Mouse (Mus musculus): ENCODE results near the gene Spock1.

Spock1 gene

DNA sequence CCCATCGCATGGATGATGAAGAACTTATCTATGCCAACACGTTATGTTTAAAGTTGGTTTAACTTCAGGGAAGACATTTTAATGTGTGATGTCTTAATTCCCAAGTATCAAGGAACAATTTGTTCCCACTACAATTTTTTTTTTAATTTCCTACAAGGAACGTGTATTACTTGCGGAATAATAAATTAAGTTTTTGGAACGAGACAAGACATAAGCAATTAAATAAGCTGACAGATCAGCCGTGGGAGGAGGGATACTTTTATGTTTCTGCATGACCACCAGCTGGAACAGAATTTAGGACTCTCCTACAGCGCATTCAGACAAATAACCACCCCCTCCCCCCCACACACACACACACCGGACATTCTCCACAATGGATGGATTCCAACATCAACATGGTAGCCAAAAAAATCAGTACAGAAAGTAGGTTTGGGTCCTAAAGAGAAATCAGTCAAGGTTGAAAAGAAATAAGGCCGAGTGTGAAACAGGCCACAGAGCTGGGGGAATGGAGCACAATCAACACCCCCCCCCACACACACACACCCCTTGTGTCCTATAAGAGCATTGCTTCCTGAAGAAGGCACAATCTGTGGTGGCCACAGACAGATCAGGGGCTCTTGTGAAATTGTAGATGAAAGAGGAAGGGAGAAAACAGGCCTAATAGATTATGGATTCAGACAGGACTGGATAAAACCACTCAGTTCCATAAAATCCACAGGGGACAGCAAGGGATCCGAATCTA lies 111.0 kb downstream of the Spock1 start:
- DNase-seq: no peak

DNA sequence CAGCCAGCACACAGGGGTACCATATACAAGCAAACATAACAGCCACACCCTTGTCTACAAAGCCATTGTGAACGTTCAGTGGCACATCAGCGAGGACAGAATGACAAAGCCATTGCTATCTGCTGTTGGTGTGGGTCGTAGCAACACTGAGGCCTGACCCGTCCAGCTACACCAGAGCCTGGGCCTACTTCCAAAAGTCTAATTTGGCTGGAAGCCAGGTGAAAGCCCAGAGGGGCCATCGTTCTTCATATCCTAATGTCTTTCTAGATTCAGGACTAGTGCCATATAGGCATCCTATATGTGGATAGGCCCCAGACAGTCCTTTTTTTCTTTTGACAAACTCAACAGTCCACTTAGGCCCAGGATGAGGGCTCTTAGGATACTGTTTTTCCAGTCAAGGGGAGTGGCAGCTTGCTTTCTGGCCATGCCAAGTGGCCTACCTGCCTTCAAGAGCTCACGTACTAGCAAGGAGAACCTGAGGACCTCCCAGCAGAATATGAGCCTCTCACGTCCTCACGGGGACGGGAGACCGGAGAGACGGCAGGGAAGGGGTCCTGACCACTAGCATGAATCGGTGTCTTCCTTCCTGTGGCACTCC lies 114.4 kb downstream of the Spock1 start:
- no peak for DNase-seq

DNA sequence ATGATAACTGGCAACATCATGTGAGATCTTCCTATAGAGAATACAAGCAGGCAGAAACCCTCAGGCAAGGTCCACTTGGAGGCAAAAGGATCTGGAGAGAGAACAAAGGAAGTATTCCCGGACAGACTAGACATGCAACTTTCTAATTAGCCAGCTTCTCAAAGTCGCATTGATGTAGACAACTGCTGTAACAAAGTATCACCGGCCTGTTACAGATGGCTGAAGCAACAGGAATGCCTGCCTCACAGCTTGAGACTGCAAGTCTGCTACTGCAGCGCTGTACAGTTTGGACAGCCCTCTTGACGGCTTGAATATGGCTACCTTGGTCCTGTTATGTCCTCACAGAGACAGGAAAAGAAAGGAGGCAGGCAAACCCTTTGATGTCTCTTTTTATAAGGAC lies 118.3 kb downstream of the Spock1 start:
- peak; percentile 61 for DNase-seq

DNA sequence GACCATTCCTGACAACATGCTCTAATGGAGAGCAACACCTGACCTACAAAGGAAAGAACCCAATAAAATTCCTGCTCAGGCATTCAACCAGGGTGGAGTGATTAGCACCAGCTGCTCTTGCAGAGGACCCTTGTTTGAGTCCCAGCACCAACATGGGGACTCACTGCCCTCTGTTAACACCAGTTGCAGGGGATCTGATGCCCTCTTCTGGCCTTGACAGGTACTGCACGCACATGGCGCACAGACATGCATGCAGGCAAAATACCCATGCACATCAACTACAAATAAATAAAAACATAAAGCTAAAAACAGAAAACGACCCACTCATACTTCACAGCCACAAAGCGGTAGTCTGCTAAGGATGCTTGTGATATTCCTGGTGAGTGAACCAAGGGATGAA lies 119.8 kb downstream of the Spock1 start:
- no peak for DNase-seq

DNA sequence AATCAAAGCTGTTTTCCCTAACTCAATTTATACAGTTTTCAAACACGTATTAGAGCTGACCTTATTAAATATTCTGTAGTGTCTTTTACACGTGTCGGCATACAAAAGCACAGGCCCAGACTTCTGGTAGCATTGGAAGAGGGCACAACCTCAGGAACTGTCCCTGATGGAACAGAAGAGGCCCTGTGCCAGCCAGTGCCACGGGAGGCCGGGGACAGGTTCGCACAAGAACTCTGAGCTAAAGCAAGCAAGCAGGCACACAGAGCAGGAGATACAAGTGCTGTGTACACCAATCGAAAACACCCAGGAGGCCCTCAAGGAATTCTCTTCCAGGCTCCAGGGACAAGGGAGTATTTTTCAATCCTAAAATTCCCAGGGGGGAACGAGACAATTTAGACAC lies 121.9 kb downstream of the Spock1 start:
- peak; percentile 65 for DNase-seq

DNA sequence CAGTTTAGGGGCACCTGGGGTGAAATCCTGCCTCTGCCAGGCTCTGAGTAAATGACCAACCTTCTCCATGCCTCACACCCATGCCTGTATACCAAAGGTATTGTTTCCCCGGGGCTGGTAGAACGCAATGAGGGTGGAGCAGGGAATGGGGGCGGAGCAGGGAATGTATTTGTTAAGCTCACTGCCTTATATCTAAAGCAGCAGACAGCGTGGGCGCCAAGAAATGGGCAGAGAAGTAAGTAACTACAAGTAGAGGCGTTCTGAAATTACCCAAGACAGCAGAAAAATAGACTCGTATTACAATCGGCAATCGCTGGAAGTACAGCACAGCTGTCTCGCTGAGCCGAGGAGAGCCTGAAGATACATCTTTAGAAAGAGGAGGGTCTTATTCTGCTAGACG lies 125.2 kb downstream of the Spock1 start:
- DNase-seq: no peak

DNA sequence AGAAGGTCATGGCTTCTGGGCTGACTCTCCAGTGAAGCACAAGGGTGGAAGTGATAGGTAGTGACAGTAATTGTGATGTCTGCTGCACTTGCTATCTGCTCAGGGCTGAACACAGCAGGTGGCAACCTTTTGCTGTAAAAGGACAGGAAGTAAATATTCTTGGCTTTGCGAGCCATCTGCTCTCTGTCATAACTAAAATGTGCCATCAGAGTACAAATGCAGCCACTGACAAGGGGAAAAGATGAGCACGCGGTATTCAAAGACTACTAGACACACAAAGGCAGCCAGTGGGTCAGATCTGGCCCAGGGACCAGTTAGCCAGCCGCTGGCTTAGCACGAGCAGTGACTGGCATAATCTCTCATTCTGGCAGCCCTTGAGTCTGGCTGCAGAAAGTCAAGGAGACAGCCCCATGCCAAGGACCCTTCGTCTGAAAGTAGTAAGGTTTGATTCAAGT lies 126.0 kb downstream of the Spock1 start:
- DNase-seq: peak; percentile 77

DNA sequence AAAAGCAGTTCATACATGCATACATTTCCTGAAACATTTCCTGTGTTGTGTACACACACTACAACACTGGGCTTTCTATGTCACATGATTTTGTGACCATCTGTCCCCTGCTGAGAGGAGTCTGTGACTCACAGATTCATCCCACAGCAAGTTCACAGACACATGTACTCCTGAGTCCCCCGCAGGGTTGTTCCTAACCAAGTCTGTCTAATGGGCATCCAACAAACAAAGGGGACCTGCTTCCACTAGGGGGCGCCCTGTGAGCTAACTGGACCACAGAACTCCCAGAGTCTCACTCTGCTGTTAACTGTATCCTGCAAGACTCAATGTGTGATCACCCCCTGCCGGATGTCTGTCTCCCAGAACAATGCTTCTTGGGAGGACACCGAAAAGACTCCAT lies 129.0 kb downstream of the Spock1 start:
- peak; percentile 52 for DNase-seq

DNA sequence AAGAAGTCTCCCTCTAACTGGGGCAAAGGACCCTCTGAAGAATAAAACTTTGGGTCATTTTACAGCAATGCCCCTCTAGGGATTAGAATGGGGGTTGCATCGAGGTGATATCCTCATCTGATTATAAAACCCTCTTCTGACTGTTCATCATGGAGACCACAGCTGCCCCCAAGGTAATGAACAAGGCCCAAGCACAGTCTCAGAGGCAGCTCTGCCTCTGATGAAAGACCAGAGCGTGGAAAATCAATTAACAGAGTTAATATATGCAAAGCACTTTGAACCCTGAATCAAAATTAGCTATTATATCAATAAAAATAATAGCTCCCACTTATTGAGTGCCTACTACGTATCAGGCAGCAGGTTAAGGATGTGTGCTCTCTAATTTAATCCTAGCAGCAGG lies 129.6 kb downstream of the Spock1 start:
- no peak for DNase-seq

DNA sequence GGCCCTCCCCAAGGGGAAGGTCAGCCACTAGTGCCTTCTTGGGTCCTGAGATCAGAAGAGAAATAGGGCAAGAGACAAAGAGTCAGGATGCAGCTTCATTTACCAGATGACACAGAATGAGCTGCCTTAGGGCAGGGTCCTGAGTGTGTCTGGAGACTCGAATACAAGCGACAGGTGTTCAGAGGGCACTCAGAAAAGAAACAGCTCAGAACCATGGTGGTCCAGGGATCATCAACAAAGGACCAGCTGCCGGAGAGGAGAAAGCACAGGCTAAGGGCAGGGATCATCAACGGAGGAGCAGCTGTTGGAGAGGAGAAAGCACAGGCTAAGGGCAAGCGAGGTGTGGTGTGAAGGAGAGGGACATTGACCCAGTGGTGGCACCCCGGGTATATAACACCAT lies 136.1 kb downstream of the Spock1 start:
- no peak for DNase-seq

DNA sequence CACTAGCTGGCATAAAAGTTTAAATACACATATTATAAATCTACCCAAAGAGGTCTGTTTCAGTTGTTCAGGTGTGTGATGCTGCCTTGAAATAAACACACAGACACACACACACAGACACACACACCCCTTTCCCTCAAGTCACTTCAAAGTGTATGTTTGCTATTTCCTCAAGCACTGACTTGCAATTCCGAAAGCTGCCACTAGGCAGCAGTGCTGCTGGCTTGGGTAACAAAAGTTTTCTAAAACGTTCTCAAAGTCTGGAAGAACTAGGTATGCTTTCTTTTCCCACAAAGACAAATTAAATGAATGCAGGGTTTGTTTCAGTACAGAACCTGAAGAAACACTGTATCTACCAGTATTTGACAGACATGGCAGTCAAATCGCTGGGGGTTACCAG lies 141.4 kb downstream of the Spock1 start:
- no peak for DNase-seq

DNA sequence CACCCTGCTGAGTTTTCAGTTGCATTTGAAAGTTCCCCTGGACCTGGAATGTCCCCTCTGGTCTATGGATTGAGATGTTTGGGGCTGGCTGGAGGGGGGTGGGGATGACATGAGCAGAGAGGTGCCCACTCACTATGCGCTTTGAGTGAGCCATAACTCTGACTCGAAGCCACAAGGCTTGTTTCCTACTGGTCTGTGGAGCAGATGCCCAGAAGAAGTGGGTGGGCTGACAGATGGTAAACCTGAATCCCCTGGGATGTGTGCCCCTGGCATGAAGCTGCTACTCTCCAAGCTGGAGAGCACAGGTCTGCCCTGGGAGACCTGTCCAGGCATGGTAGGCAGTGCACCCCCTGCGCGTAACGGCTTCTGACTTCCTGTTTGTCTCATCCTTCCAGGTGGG lies 147.0 kb downstream of the Spock1 start:
- DNase-seq: no peak

DNA sequence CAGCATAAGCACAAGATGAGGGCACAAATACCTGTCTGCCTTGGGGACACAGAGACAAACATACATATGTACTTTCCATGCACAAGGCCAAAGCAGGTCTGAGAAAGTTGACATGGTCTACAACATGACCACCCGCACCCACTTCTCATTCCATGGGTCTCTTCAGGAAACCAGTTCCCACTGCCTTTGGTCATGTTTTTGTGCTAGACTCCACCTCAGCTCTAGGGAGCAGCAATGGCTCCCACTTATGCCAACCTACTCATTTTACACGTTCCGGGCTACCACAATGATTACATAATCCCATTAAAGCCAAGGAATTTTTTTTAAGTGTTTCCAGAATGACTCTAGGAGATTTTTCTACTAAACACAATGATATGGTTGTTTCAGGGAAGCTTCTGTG lies 147.5 kb downstream of the Spock1 start:
- no peak for DNase-seq

DNA sequence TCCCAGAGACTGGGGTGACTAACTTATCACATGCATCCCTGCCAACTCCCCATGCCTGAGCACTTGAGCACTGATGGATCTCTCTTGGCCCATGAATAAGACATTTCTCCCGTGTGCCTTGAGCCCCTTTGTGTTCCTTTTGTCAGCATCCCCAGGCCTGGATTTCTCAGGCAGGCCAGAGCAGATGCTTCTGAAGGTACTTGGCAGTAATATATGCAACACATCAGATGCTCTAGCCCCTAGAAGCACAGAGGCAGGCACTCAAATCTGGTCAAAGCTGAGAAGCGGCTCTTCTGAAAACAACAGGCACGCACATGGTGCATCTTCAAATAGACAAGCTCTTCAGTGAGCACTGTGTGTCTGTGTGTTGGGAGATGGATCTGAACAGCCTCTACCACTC lies 151.8 kb downstream of the Spock1 start:
- DNase-seq: no peak

DNA sequence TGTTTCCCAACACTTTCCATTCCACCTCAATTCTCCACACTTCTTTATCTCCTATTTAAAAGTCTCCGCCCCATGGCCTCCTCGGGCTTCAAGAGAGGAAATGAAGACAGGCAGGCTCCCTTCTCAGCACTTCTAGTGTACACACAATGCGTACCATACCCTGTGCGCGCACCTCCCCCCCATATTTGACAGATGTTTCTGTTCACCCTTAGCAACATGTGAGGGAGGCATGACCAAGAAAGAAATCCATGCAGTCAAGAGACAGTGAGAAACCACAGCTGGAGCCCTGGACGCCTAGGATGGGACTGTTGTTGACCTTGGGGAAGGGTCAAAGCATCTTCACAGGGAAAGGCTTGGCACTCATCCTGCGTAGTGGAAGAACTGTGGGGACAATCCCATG lies 157.3 kb downstream of the Spock1 start:
- DNase-seq: no peak

DNA sequence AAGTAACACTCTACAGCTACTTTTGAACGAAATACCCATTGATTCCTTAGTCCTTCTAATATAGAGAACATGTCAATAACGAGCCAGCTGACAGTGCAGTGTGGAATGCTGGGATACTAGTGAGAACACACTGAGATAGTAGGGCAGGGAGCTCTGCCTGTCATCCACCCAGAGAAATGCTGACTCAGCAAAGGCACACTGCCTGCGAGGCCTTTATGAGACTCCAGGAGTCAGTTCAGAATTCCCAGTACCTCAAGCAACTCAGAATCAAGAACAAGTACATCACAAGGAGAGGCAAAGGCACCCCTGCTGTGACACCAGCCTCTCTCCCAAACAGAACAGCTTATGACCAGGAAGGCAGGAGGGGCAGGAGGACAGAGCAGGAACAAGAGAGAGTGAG lies 163.5 kb downstream of the Spock1 start:
- DNase-seq: no peak

DNA sequence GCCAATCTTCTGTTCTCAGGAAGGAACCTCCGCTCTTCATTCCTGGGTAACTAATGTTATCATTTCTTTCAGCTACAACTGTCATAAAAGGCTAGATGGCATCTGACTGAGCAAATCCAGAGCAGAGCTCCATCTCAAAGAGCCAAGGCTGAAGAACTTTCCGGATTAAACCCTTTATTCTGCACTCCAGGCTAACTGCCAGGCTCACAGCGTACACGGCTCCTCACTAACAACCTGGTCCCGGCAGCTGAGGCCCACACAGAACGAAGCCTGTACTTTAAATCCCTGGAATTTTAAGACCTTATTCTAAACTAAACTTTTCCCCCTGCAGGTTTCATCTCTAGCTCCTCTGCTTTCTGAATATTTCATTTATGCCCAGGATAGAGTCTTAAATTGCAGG lies 166.9 kb downstream of the Spock1 start:
- DNase-seq: no peak

DNA sequence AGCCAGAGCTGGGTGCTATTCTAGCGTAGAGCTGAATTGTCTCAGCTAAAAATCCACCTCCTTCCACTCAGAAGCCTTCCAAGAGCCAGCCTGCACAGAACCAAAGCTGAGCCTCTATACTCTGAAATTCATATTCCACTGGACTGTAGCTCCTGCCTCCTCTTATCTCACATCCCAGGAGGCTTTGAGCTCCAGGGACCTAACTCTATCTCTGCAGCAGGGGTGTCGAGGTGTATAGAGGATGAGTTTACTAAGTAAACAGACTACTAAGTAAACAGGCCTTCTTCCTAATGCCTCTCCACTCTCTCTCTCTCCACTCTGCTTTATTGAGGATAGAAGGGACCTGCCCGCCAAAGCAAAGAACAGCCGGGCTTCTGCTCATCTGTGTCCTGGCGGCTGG lies 167.7 kb downstream of the Spock1 start:
- no peak for DNase-seq

DNA sequence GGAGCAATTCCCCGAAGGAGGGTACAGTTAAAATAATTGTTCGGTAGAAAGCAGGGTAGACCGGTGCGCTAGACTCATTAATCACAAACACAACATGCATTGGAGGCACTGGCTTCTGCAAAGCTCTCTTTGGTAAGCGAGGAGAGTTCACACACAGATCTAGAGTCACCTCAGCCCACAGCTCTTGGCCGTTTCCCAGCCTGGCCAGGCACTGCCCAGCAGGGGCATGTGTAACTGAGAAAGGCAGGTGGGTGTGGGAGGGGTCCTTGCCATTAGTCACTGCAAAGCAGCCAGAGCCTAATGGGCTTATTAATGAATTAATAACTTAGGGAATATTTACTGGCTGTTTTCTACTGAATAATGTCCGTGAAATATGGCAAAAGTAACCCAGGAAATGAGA lies 172.1 kb downstream of the Spock1 start:
- no peak for DNase-seq

DNA sequence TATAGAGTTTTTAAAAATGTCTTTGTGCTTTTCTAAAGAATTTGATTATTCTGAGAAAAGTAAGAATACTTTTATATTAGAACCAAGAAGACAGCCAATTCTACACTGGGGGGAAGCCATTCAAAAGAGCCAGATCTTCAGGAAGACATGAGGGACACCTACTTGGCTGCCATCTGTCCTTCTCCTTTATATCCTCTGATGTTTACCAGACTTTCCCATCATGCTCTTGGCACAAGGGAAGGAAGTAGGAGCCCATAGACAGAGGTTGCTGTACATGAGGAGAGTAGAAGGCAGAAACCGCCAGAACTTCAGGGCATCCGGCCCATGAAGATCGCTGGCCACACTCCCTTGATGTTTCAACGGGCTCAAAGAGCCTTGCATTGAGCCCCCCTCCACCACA lies 173.6 kb downstream of the Spock1 start:
- no peak for DNase-seq

DNA sequence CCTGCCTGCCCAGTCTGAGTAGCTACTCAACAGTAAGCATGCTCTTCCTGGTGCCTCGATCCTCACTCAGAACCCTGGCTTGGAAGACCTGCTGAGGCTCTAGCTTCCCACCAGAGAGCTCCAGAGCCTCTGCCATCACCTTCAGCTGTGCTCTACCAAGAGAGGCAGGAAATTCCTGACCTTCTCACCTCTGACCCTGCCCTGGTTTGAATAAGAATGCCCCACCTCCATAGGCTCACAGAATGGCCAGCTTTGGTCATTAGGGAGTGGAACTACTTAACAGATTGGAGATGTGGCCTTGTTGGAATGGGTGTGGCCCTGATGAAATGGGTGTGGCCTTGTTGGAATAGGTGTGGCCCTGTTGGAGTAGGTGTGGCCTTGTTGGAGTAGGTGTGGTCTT lies 174.6 kb downstream of the Spock1 start:
- DNase-seq: no peak

DNA sequence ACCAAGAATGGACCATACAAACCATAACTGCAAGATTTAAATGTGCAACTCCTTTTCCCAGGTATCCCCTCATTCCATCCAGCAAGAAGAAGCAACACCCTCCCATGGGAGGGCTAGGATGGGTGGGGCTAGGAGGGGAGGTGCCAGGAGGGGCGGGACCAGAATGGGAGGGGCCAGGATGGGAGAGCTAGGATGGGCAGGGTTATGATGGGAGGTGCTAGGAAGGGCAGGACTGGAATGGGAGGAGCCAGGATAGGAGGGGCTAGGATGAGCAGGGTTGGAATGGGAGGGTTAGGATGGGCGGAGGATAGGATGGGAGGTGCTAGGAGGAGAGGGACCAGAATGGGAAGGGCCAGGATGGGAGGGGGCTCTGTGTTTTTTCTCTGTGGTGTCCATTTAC lies 175.9 kb downstream of the Spock1 start:
- no peak for DNase-seq

DNA sequence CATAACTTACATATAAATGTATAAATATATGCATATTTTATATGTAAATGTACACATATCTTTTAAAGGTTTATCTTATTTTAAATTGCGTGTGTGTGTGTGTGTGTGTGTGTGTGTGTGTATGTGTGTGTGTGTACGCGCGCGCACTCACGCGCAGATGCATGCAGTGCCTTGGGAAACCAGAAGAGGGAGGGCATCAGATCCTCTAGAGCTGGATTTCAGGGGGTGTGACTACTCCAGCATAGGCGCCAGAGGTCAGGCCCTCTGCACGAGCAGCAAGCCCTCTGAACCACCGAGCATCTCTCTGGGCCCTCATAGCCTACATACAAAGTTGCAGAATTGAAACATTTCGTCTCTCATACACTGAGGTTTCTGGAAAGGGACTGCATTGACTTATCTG lies 180.4 kb downstream of the Spock1 start:
- no peak for DNase-seq

DNA sequence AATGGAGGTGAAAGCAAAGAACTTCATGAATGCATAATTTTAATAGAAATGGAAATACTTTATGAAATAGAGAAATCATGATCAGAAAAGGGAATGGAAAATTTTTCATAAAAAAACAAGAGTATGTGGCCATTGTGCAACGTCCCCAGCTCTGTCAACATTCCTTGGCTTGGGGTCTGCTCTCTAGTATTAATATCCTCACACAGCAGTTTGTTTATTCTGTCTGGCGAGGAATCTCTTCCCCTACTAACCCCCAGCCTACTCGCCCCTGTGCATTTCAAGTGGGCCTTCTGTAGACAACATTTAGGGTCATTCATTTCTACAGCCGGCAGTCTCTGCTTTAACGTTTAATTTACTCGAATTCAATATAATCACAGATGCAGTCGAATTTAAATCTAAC lies 181.5 kb downstream of the Spock1 start:
- DNase-seq: no peak

DNA sequence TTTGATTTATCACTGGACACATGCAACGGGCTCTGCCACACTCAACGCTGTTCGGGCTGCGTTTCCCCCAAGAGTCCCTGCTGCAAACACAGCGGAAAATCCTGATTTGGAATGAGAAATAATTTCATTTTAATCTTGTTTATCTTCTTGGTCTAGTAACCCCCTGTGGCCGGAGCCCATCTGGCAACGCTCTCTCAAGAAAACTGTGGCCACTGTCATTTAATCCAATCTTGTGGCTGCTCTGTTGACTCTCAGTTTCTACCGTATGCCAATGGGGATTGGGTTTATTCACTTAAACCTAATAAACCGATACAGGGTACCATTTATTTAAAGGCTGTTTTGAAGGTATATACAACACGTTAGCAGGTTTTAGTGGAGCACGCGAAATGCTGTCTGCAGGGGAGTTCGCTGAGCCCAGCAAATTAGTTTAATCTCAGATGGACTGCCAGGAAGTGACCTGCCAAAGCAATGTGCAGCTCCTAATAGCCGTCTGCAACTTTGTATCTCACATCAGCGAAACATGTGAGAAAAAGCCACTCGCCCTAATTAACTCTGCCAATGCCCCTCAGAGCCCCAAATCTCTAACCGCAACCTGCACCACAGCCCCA lies 185.7 kb downstream of the Spock1 start:
- DNase-seq: peak; percentile 50

Measured in cerebellum, adult 11-12 months (tissue).